Mouse (Mus musculus) midbrain, embryonic 11.5 days (tissue): ENCODE results near the gene Cdon. TPM values are rescaled to one million over a fixed set of nuclear protein-coding genes. Genes with fewer than 3 reads are reported as not detected.

Source experiments
- ATAC-seq: fragments of 200-750 bp; cut with Nextera tagmentation; 2 replicates; pipeline ENCODE4 v1.8.0; 2017; ENCODE audit warnings: moderate TSS enrichment, moderate library complexity; ENCODE audit not compliant: low FRiP score
- DNase-seq: peaks from one replicate; pipeline ENCODE4 v3.0.0; 2015; ENCODE audit warnings: low spot score; ENCODE audit errors: missing footprints
- H3K27ac ChIP-seq: fragments of 300-500 bp; sonication (generic); 2 replicates; pipeline ENCODE4 v1.5.1; 2014; ENCODE audit warnings: low read depth, low read length
- H3K27me3 ChIP-seq: fragments of 300-500 bp; sonication (generic); 2 replicates; pipeline ENCODE4 v1.6.1; 2014; ENCODE audit warnings: mild to moderate bottlenecking, low read length, moderate library complexity, mixed read lengths; ENCODE audit not compliant: control insufficient read depth, insufficient read depth
- H3K36me3 ChIP-seq: fragments of 300-500 bp; sonication (generic); 2 replicates; pipeline ENCODE4 v1.6.1; 2014; ENCODE audit warnings: mild to moderate bottlenecking, low read length, moderate library complexity, mixed read lengths; ENCODE audit not compliant: control insufficient read depth, insufficient read depth
- H3K4me1 ChIP-seq: fragments of 300-500 bp; sonication (generic); 2 replicates; pipeline ENCODE4 v1.6.1; 2014; ENCODE audit warnings: low read length; ENCODE audit not compliant: control insufficient read depth, insufficient read depth
- H3K4me2 ChIP-seq: fragments of 300-500 bp; sonication (generic); 2 replicates; pipeline ENCODE4 v1.6.1; 2014; ENCODE audit warnings: mild to moderate bottlenecking, moderate library complexity
- H3K4me3 ChIP-seq: fragments of 300-500 bp; sonication (generic); 2 replicates; pipeline ENCODE4 v1.5.1; 2014; ENCODE audit warnings: low read depth, low read length
- H3K9ac ChIP-seq: fragments of 300-500 bp; sonication (generic); 2 replicates; pipeline ENCODE4 v1.6.1; 2014; ENCODE audit warnings: low read length
- H3K9me3 ChIP-seq: fragments of 300-500 bp; sonication (generic); 2 replicates; pipeline ENCODE4 v1.6.1; 2016; ENCODE audit warnings: low read length; ENCODE audit not compliant: control insufficient read depth
- WGBS: fragments of 180-500 bp; shearing (Covaris S2); extraction: QIAGEN DNeasy Blood & Tissue Kit; methylation state at CpG from one replicate; pipeline ENCODE4 v1.1.7; 2014; 5-methylcytosine and 5-hydroxymethylcytosine counted together
- polyA plus RNA-seq: library from polyadenylated mRNA; unstranded; fragments of >200 nt; fragmentation: Nextera tagmentation; extraction: Ambion mirVana; gene quantifications from 2 replicates; pipeline ENCODE4 v1.2.1, GENCODE M21; 2014

Gene Cdon
- polyA plus RNA-seq, 1 experiment from 2014 or later = 10.1 TPM

DNA sequence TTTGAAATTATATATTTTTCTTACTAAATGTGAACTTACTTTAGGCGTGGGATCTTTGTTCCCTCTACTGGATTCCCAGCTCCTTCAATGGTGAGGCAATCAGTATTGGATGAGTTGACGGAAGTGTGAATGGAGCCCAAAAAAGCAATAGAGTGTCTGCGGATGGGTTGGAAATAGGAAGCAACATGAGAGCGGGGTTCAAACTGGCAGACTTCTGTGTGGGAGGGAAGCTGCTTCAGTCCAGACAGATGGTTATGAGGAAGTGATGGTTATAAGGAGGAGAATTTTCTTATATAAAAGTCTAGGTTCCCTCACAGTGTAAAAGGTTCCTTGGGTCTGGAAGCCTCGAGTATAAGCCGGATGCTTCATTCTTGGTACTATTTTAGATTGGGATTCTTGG lies 58.5 kb downstream of the Cdon start:
- H3K4me1 ChIP-seq = no peaks in the 10 kb centered on the region
- H3K27ac ChIP-seq = no peak overlapping the region
- no peak overlapping the region for H3K4me3 ChIP-seq
- H3K9ac ChIP-seq = no peak overlapping the region
- no peak overlapping the region for H3K4me2 ChIP-seq
- WGBS = 94% methylated on average over 6 of the region's 6 CpGs
- H3K36me3 ChIP-seq = peaks cover 8% of the 10 kb centered on the region; the same call in 1 of the 2 replicates
- no peak for ATAC-seq
- no peaks in the 10 kb centered on the region for H3K27me3 ChIP-seq
- H3K9me3 ChIP-seq = no peaks in the 10 kb centered on the region
- DNase-seq = no peak

DNA sequence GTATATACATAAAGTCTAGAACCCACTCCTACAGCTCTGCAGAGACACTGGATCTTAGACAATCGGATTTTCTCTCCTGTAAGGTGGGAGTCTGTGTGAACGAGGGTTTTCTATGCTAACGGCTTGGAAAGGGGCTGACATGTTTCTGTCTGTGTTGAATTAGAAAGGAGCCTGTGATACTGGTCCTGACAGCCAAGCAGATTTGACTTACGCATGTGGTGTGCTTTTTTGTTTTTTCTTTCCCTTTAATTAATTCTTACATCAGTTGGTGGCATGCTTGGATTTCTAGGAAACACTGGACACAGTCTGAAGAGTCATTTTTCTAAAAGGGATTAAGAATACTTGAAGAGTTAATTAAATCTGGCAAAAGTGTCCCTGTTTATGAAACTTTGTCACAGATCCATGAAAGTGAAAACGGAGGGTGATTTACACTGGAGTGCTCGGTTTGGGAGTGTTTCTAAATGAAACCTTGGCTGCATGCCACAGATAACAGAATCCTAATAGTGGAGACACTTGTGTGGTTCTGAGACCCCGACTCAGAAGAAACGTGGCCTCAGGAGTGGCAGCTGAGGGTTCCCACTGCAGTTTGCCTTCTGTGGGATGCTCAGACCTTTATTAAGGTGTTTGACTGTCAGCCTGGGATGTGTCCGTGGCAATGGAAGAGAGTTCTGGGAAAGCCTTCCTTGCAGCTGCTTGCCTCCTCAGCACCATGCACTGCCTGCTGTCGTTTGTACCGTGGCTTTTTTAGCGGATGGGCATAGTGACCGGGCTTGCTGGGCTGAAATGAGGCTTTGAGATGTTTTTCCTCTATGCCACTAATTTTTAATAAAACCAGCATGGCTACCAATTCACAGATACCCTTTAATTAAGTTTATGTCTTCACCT lies 61.3 kb downstream of the Cdon start:
- no peak overlapping the region for H3K27ac ChIP-seq
- WGBS = 81% methylated on average over 13 of the region's 13 CpGs
- peaks cover 5% of the 10 kb centered on the region; the same call in 1 of the 2 replicates for H3K36me3 ChIP-seq
- H3K9me3 ChIP-seq = no peaks in the 10 kb centered on the region
- no peak for DNase-seq
- H3K4me2 ChIP-seq = no peak overlapping the region
- no peak for ATAC-seq
- H3K9ac ChIP-seq = no peak overlapping the region
- H3K4me1 ChIP-seq = no peaks in the 10 kb centered on the region
- no peak overlapping the region for H3K4me3 ChIP-seq
- no peaks in the 10 kb centered on the region for H3K27me3 ChIP-seq

DNA sequence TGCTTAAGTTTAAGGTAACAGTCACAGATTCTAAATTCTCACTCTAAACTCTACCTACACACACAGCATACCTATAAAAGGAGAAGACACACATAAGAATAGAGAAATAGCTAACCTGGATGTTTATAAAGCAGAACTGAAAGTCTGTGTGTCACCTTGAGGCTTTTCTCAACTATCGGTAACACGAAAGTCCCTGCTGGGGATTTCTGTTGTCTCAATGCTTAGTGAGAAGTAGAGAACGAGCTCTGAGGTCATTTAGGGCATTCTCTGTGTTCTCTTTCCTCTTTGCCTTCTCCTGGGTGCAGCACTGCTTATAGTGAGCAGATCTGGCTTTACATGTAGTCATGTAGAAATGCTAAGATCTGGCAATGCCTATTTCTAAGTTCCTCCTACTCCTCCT lies 63.0 kb downstream of the Cdon start:
- DNase-seq (no peak), ATAC-seq (no peak)
- H3K4me1 ChIP-seq = no peaks in the 10 kb centered on the region
- WGBS = 78% methylated on average over 3 of the region's 3 CpGs
- H3K36me3 ChIP-seq = peaks cover 8% of the 10 kb centered on the region
- no peaks in the 10 kb centered on the region for H3K27me3 ChIP-seq
- H3K9me3 ChIP-seq = no peaks in the 10 kb centered on the region
- no peak overlapping the region for H3K4me3 ChIP-seq
- H3K27ac ChIP-seq = no peak overlapping the region
- H3K4me2 ChIP-seq = no peak overlapping the region
- H3K9ac ChIP-seq = no peak overlapping the region

DNA sequence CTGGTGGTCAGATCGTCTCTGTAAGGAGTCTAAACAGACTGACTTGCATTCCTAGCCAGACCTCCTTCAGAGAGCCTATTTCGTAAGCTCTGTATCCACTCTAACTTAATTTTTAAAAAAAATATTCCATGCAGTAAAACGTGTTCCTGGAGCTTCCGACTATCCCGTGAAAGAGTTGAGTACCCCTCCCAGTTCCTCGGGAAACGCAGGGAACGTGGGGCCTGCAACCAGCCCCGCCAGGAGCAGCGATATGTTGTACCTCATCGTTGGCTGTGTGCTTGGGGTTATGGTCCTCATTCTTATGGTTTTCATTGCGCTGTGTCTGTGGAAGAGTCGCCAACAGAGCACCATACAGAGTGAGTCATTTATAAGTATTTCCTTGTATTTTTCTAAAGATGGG lies 65.7 kb downstream of the Cdon start:
- WGBS = 82% methylated on average over 13 of the region's 13 CpGs
- Histone ChIP-seq H3K27me3 (no peaks in the 10 kb centered on the region), H3K4me3 (no peak overlapping the region), H3K9ac (no peak overlapping the region), H3K9me3 (no peaks in the 10 kb centered on the region), H3K4me2 (no peak overlapping the region), H3K36me3 (peaks cover 13% of the 10 kb centered on the region), H3K4me1 (no peaks in the 10 kb centered on the region), H3K27ac (no peak overlapping the region)
- ATAC-seq (no peak), DNase-seq (no peak)

DNA sequence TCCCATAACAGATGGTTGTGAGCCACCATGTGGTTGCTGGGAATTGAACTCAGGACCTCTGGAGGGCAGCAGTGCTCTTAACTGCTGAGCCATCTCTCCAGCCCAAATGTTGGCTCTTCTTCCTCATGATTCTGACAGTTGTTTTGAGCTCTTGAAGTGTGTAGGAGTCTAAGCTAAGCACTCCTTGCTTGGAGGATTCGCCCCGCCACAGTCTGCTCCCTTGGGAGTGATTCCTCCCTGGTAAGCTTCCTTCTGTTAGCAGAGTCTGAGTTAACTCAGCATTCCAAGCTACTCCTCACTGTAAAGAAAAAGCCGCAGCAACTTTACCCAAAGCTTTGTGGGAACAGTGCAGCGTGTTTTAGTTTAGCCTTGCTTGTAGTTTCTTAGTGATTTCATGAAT lies 67.6 kb downstream of the Cdon start:
- Histone ChIP-seq H3K4me3 (no peak overlapping the region), H3K9me3 (no peaks in the 10 kb centered on the region), H3K4me1 (no peaks in the 10 kb centered on the region), H3K9ac (no peak overlapping the region), H3K27ac (no peak overlapping the region), H3K4me2 (no peak overlapping the region), H3K27me3 (no peaks in the 10 kb centered on the region), H3K36me3 (peaks cover 11% of the 10 kb centered on the region)
- no peak for DNase-seq
- 87% methylated on average over 4 of the region's 4 CpGs for WGBS
- no peak for ATAC-seq

DNA sequence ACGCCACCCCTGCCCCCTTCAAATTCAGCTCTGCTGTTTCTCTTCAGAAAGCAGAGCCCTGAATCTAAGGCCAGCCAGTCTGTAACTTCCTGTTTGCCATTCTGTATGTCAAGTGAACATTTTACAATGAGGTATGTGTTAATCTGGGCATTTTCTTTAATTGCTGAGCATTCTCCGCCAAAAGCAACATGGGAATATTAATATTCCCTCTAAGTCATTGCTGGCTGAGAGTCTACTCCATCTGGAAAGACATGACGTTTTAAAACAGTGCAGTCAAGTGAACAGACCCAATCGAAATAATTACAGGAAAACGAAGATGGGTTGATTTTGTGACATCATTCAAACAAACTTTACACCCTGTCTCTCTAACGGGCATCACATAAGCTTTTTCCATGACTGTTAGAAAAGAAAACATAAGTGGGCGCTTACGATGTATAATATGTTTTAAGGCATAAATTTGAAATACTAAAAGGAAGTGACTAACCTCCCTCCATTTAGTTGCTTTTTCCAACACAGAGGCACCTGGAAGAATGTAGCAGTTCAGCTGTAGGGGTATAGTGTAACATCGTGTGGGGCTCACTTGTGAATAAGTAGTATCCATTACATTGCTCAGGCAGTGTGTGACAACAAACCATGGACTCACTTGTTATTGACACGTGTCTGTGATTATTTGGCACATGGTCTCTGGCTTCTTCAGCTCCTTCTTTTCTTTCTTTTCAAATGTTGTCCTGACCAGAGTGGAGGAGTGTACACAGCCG lies 70.4 kb downstream of the Cdon start:
- Histone ChIP-seq H3K27me3 (no peaks in the 10 kb centered on the region), H3K4me1 (no peaks in the 10 kb centered on the region), H3K27ac (no peak overlapping the region), H3K4me3 (no peak overlapping the region), H3K9me3 (no peaks in the 10 kb centered on the region), H3K4me2 (no peak overlapping the region), H3K36me3 (peaks cover 11% of the 10 kb centered on the region; the same call in 1 of the 2 replicates), H3K9ac (no peak overlapping the region)
- ATAC-seq (no peak), DNase-seq (no peak)
- 85% methylated on average over 11 of the region's 11 CpGs for WGBS

DNA sequence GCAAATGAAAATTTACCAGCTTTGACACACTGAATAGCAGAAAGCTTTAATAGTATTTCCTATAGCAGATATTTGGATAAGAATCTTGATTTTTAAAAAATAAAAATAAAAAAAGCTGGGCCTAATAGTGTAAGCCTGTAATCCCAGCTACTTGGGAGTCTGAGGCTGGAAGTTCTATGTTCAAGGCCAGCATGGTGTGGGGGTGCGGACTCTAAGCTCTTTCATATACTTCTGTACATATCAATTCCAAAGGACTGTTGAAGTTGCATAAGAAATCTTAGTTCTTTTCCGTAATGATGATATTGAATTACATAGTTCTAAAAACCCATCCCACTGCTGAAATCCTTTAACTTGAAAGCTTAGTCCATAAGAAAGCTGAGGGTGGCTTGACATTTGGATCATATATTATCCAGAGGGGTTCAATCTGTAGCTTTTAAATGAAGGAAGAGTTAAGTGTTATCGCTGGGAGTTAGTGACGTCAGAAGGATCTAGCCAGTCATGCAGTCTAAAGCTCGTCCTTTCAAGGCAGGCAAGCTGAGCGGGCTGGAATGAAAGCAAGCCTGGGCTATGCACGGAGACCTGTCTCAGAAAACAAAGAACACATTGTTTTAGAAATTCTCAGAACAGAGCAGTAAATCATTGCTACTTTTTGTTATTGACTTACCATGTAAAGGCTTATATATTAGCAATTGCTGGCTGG lies 72.3 kb downstream of the Cdon start:
- H3K36me3 ChIP-seq = peaks cover 9% of the 10 kb centered on the region; the same call in 1 of the 2 replicates

DNA sequence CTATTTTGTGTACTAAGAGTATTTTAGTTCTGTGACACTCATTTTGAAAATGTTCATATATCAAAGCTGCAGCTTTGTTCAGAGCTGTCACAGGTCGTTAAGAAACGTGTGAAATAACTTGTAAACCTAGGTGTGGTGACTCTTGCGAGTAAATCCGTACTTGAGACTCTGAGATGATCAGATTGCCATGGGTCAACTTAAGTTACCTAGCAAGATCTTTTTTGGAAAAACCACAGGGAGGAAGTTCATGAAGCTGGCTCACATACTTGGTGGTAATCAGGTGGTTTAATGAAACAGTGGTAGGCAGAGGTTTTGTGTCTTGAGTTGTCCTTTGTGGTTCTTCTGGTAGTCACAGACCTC lies 72.8 kb downstream of the Cdon start:
- Histone ChIP-seq H3K4me1 (no peaks in the 10 kb centered on the region), H3K36me3 (0 out of 2 replicates have a peak, but pooled peaks cover 6% of the 10 kb centered on the region), H3K27ac (no peak overlapping the region), H3K27me3 (no peaks in the 10 kb centered on the region), H3K4me3 (no peak overlapping the region), H3K4me2 (no peak overlapping the region), H3K9ac (no peak overlapping the region), H3K9me3 (no peaks in the 10 kb centered on the region)
- ATAC-seq = no peak
- 84% methylated on average over 4 of the region's 4 CpGs for WGBS
- no peak for DNase-seq

More for the DNA sequence above, 72.3 kb downstream of the Cdon start:
- Histone ChIP-seq H3K9ac (no peak overlapping the region), H3K4me3 (no peak overlapping the region), H3K27me3 (no peaks in the 10 kb centered on the region), H3K27ac (no peak overlapping the region), H3K4me1 (no peaks in the 10 kb centered on the region), H3K4me2 (no peak overlapping the region), H3K9me3 (no peaks in the 10 kb centered on the region)
- WGBS = 64% methylated on average over 7 of the region's 7 CpGs
- ATAC-seq = no peak
- no peak for DNase-seq

DNA sequence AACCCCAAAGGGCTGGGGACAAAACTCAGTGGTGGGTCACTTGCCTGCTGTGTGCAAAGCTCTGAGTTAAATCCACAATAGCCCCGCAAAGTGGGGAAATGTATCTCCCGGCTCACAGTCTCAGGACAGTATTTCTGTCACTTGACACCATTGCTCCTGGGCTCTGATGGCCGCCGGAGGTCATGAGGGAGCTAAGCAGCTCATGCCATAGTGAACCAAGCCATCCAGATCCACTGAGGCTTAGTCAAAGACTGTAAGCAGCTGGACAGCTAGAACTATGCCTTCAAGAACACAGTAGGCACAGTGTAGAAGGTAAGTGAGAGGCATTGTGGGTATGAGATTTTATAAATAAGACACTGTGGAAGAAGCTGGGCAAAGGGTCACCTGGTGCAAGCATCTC lies 74.0 kb downstream of the Cdon start:
- DNase-seq (no peak), ATAC-seq (no peak)
- Histone ChIP-seq H3K4me3 (no peak overlapping the region), H3K27me3 (no peaks in the 10 kb centered on the region), H3K9me3 (no peaks in the 10 kb centered on the region), H3K4me1 (no peaks in the 10 kb centered on the region), H3K27ac (no peak overlapping the region), H3K36me3 (no peaks in the 10 kb centered on the region), H3K9ac (no peak overlapping the region), H3K4me2 (no peak overlapping the region)
- WGBS = 65% methylated on average over 4 of the region's 4 CpGs
